Mouse (Mus musculus) neural tube, embryonic 12.5 days (tissue): ENCODE results near the gene Hunk. TPM values are rescaled to one million over a fixed set of nuclear protein-coding genes. Genes with fewer than 3 reads are reported as not detected.

ENCODE experiments used
- ATAC-seq: fragments of 200-750 bp; cut with Nextera tagmentation; 2 replicates; pipeline ENCODE4 v1.8.0; 2017; ENCODE audit warnings: low read depth, mild to moderate bottlenecking, moderate TSS enrichment, moderate library complexity; ENCODE audit not compliant: low FRiP score
- H3K27ac ChIP-seq: fragments of 300-500 bp; sonication (generic); 2 replicates; pipeline ENCODE4 v1.5.1; 2016
- H3K27me3 ChIP-seq: fragments of 300-500 bp; sonication (generic); replicated peaks from 2 replicates; pipeline ENCODE4 v1.6.1; 2016; ENCODE audit warnings: mild to moderate bottlenecking
- H3K36me3 ChIP-seq: fragments of 300-500 bp; sonication (generic); 2 replicates; pipeline ENCODE4 v1.6.1; 2016; ENCODE audit warnings: mild to moderate bottlenecking
- H3K4me1 ChIP-seq: fragments of 300-500 bp; sonication (generic); 2 replicates; pipeline ENCODE4 v1.6.1; 2016
- H3K4me2 ChIP-seq: fragments of 300-500 bp; sonication (generic); replicated peaks from 2 replicates; pipeline ENCODE4 v1.6.1; 2016; ENCODE audit warnings: mild to moderate bottlenecking
- H3K4me3 ChIP-seq: fragments of 300-500 bp; sonication (generic); 2 replicates; pipeline ENCODE4 v1.5.1; 2016
- H3K9ac ChIP-seq: fragments of 300-500 bp; sonication (generic); 2 replicates; pipeline ENCODE4 v1.6.1; 2016; ENCODE audit warnings: mild to moderate bottlenecking
- H3K9me3 ChIP-seq: fragments of 300-500 bp; sonication (generic); 2 replicates; pipeline ENCODE4 v1.6.1; 2016; ENCODE audit warnings: mild to moderate bottlenecking
- WGBS: fragments of 180-500 bp; shearing (Covaris S2); methylation state at CpG from one replicate; pipeline ENCODE4 v1.1.7; 2016; 5-methylcytosine and 5-hydroxymethylcytosine counted together
- polyA plus RNA-seq: library from polyadenylated mRNA; unstranded; fragments of >200 nt; fragmentation: Nextera tagmentation; extraction: Ambion mirVana; gene quantifications from 2 replicates; pipeline ENCODE4 v1.2.1, GENCODE M21; 2016

The Hunk gene
- polyA plus RNA-seq, 1 experiment from 2014 or later: 12.1 TPM

GRCm38 (mm10) chr16:90395996-90396556, 10.3 kb downstream of the Hunk start:
- Histone ChIP-seq H3K36me3 (peaks cover 20% of the 10 kb centered on the region), H3K9me3 (peaks cover 2% of the 10 kb centered on the region; the same call in 1 of the 2 replicates), H3K27ac (no peak overlapping the region), H3K4me1 (peaks cover 15% of the 10 kb centered on the region), H3K9ac (no peak overlapping the region), H3K4me2 (no peak overlapping the region), H3K27me3 (no peaks in the 10 kb centered on the region), H3K4me3 (no peak overlapping the region)
- 76% methylated on average over 11 of the region's 11 CpGs for WGBS
- no peak for ATAC-seq

- WGBS: 81% methylated on average over 2 of the region's 2 CpGs
- Histone ChIP-seq H3K9ac (no peak overlapping the region), H3K4me3 (no peak overlapping the region), H3K4me2 (no peak overlapping the region), H3K9me3 (no peaks in the 10 kb centered on the region), H3K36me3 (peaks cover 12% of the 10 kb centered on the region), H3K27ac (no peak overlapping the region), H3K4me1 (peaks cover 23% of the 10 kb centered on the region), H3K27me3 (no peaks in the 10 kb centered on the region)
- no peak for ATAC-seq
These were observed 11.1 kb downstream of the Hunk start for GRCm38 (mm10) chr16:90396882-90397281.

- Histone ChIP-seq H3K9me3 (no peaks in the 10 kb centered on the region), H3K27ac (no peak overlapping the region), H3K4me1 (peaks cover 14% of the 10 kb centered on the region), H3K9ac (no peak overlapping the region), H3K4me2 (0 out of 2 replicates have a peak overlapping the region, but pooled peaks have one; percentile 24), H3K36me3 (no peaks in the 10 kb centered on the region), H3K27me3 (no peaks in the 10 kb centered on the region), H3K4me3 (no peak overlapping the region)
- 5% methylated on average over 9 of the region's 9 CpGs for WGBS
- ATAC-seq: no peak
These were observed 14.5 kb downstream of the Hunk start for GRCm38 (mm10) chr16:90400314-90400713.

GRCm38 (mm10) chr16:90400906-90401666, 15.3 kb downstream of the Hunk start:
- Histone ChIP-seq H3K9ac (no peak overlapping the region), H3K36me3 (no peaks in the 10 kb centered on the region), H3K4me3 (no peak overlapping the region), H3K9me3 (no peaks in the 10 kb centered on the region), H3K27ac (no peak overlapping the region), H3K27me3 (no peaks in the 10 kb centered on the region), H3K4me1 (peaks cover 12% of the 10 kb centered on the region), H3K4me2 (peak overlapping the region; percentile 38)
- ATAC-seq: peak; percentile 46
- whole genome bisulfite sequencing: 23% methylated on average over 12 of the region's 12 CpGs

GRCm38 (mm10) chr16:90402292-90402691, 16.5 kb downstream of the Hunk start:
- Histone ChIP-seq H3K4me2 (no peak overlapping the region), H3K9ac (no peak overlapping the region), H3K9me3 (no peaks in the 10 kb centered on the region), H3K36me3 (no peaks in the 10 kb centered on the region), H3K4me1 (peaks cover 11% of the 10 kb centered on the region), H3K27me3 (no peaks in the 10 kb centered on the region), H3K27ac (no peak overlapping the region), H3K4me3 (no peak overlapping the region)
- ATAC-seq: no peak
- WGBS: 80% methylated on average over 7 of the region's 7 CpGs

- no peak overlapping the region for H3K4me3 ChIP-seq
- no peak overlapping the region for H3K27ac ChIP-seq
- H3K27me3 ChIP-seq: no peaks in the 10 kb centered on the region
- H3K4me2 ChIP-seq: no peak overlapping the region
- peaks cover 36% of the 10 kb centered on the region for H3K4me1 ChIP-seq
- no peaks in the 10 kb centered on the region for H3K36me3 ChIP-seq
- WGBS: 79% methylated on average over 3 of the region's 3 CpGs
- ATAC-seq: no peak
- H3K9me3 ChIP-seq: no peaks in the 10 kb centered on the region
- H3K9ac ChIP-seq: no peak overlapping the region
These were observed 19.4 kb downstream of the Hunk start for GRCm38 (mm10) chr16:90405195-90405594.

GRCm38 (mm10) chr16:90405599-90405998, 19.8 kb downstream of the Hunk start:
- WGBS: 56% methylated on average over 6 of the region's 6 CpGs
- H3K4me1 ChIP-seq: peaks cover 36% of the 10 kb centered on the region

GRCm38 (mm10) chr16:90407541-90408289, 21.9 kb downstream of the Hunk start:
- peak; percentile 76 for ATAC-seq
- Histone ChIP-seq H3K27ac (0 out of 2 replicates have a peak overlapping the region, but pooled peaks have one; percentile 20), H3K4me2 (peak overlapping the region; percentile 30), H3K36me3 (peaks cover under 1% of the 10 kb centered on the region; the same call in 1 of the 2 replicates), H3K9me3 (no peaks in the 10 kb centered on the region), H3K27me3 (no peaks in the 10 kb centered on the region), H3K9ac (0 out of 2 replicates have a peak overlapping the region, but pooled peaks have one; percentile 13), H3K4me1 (peaks cover 26% of the 10 kb centered on the region), H3K4me3 (no peak overlapping the region)
- WGBS: 14% methylated on average over 12 of the region's 12 CpGs

More at GRCm38 (mm10) chr16:90405599-90405998, 19.8 kb downstream of the Hunk start:
- no peak overlapping the region for H3K9ac ChIP-seq
- no peaks in the 10 kb centered on the region for H3K36me3 ChIP-seq
- no peak for ATAC-seq
- H3K4me3 ChIP-seq: no peak overlapping the region
- no peak overlapping the region for H3K27ac ChIP-seq
- H3K27me3 ChIP-seq: no peaks in the 10 kb centered on the region
- no peaks in the 10 kb centered on the region for H3K9me3 ChIP-seq
- no peak overlapping the region for H3K4me2 ChIP-seq

GRCm38 (mm10) chr16:90412096-90413082, 26.6 kb downstream of the Hunk start:
- Histone ChIP-seq H3K36me3 (peaks cover 13% of the 10 kb centered on the region), H3K4me1 (peaks cover 25% of the 10 kb centered on the region), H3K27ac (no peak overlapping the region), H3K4me2 (no peak overlapping the region), H3K27me3 (no peaks in the 10 kb centered on the region), H3K4me3 (no peak overlapping the region), H3K9ac (no peak overlapping the region), H3K9me3 (peaks cover 5% of the 10 kb centered on the region; the same call in 1 of the 2 replicates)
- WGBS: 91% methylated on average over 8 of the region's 8 CpGs
- ATAC-seq: no peak

GRCm38 (mm10) chr16:90416621-90417020, 30.8 kb downstream of the Hunk start:
- H3K9me3 ChIP-seq: peaks cover 5% of the 10 kb centered on the region; the same call in 1 of the 2 replicates
- no peak overlapping the region for H3K9ac ChIP-seq
- no peaks in the 10 kb centered on the region for H3K27me3 ChIP-seq
- no peak overlapping the region for H3K4me3 ChIP-seq
- H3K4me1 ChIP-seq: peaks cover 37% of the 10 kb centered on the region
- no peak for ATAC-seq
- no peak overlapping the region for H3K4me2 ChIP-seq
- no peak overlapping the region for H3K27ac ChIP-seq
- H3K36me3 ChIP-seq: peaks cover 13% of the 10 kb centered on the region

- Histone ChIP-seq H3K9me3 (peaks cover 1% of the 10 kb centered on the region; the same call in 1 of the 2 replicates), H3K4me2 (peak overlapping the region; percentile 25), H3K4me3 (no peak overlapping the region), H3K27ac (no peak overlapping the region), H3K4me1 (peaks cover 58% of the 10 kb centered on the region), H3K36me3 (peaks cover 4% of the 10 kb centered on the region), H3K9ac (no peak overlapping the region), H3K27me3 (no peaks in the 10 kb centered on the region)
- peak; percentile 80 for ATAC-seq
- 2% methylated on average over 12 of the region's 12 CpGs for WGBS
These were observed 32.8 kb downstream of the Hunk start for GRCm38 (mm10) chr16:90418661-90419060.
